Mouse (Mus musculus) C2C12 (cell line): ENCODE measurements around the gene Fbxo42. TPM values are rescaled to one million over a fixed set of nuclear protein-coding genes. Genes with fewer than 3 reads are reported as not detected.

Source experiments
- H3K27me3 ChIP-seq: one replicate; pipeline ENCODE4 v1.6.1; 2011; ENCODE audit not compliant: control insufficient read depth, insufficient read depth, insufficient read length
- H3K36me3 ChIP-seq: one replicate; pipeline ENCODE4 v1.6.1; 2011; ENCODE audit not compliant: control insufficient read depth, insufficient read depth
- H3K4me3 ChIP-seq: one replicate; pipeline ENCODE4 v1.5.1; 2011; ENCODE audit warnings: mild to moderate bottlenecking, control low read depth; ENCODE audit not compliant: poor library complexity, insufficient read depth, severe bottlenecking
- H3K79me2 ChIP-seq: one replicate; pipeline ENCODE4 v1.6.1; 2011; ENCODE audit not compliant: control insufficient read depth, insufficient read depth
- H3K79me3 ChIP-seq: one replicate; pipeline ENCODE4 v1.6.1; 2011; ENCODE audit warnings: low read depth, control low read depth
- H3ac ChIP-seq: one replicate; pipeline ENCODE3; 2011; ENCODE audit warnings: low read depth; ENCODE audit not compliant: control insufficient read depth, insufficient read length
- CEBPB ChIP-seq: IDR thresholded peaks from one replicate; pipeline ENCODE4 v1.6.1; 2011; ENCODE audit warnings: low read depth, mild to moderate bottlenecking, control low read depth, moderate library complexity
- CTCF ChIP-seq: IDR thresholded peaks from one replicate; pipeline ENCODE4 v1.5.1; 2011; ENCODE audit not compliant: control insufficient read depth, insufficient read depth, insufficient read length
- FOSL1 ChIP-seq: IDR thresholded peaks from one replicate; pipeline ENCODE4 v1.8.0; 2011; ENCODE audit warnings: mild to moderate bottlenecking, low read length; ENCODE audit not compliant: poor library complexity, insufficient read depth, severe bottlenecking
- MAX ChIP-seq: IDR thresholded peaks from one replicate; pipeline ENCODE4 v1.6.1; 2011; ENCODE audit warnings: mild to moderate bottlenecking, control low read depth
- MYOD1 ChIP-seq: IDR thresholded peaks from one replicate; pipeline ENCODE4 v1.6.1; 2011; ENCODE audit warnings: low read depth; ENCODE audit not compliant: control insufficient read depth, insufficient read length
- MYOG ChIP-seq: IDR thresholded peaks from one replicate; pipeline ENCODE4 v1.6.1; 2011; ENCODE audit not compliant: control insufficient read depth, insufficient read length; ENCODE audit errors: extremely low read depth
- USF1 ChIP-seq: IDR thresholded peaks from one replicate; pipeline ENCODE4 v1.6.1; 2011; ENCODE audit warnings: low read depth, mild to moderate bottlenecking, control low read depth, moderate library complexity
- polyA plus RNA-seq: library from polyadenylated mRNA; unstranded; fragments of >200 nt; fragmentation: generic; extraction: Trizol; gene quantifications from one replicate; pipeline ENCODE4 v1.2.1, GENCODE M21; 2012; ENCODE audit warnings: missing spikeins

Fbxo42 gene
- polyA plus RNA-seq, 1 experiment = 11.6 TPM

GRCm38 (mm10) chr4:141131531-141132061 is 16.1 kb upstream of the Fbxo42 start:
- peaks cover 100% of the 10 kb centered on the region for H3K79me2 ChIP-seq
- TF ChIP-seq FOSL1 (no peak), MYOG (no peak), CTCF (no peak), CEBPB (no peak), MAX (no peak), USF1 (no peak), MYOD1 (no peak)

GRCm38 (mm10) chr4:141132191-141132590 is 15.5 kb upstream of the Fbxo42 start:
- Histone ChIP-seq H3ac (no peak overlapping the region), H3K36me3 (peaks cover 24% of the 10 kb centered on the region), H3K4me3 (no peak overlapping the region), H3K79me3 (peaks cover 92% of the 10 kb centered on the region), H3K79me2 (peaks cover 100% of the 10 kb centered on the region), H3K27me3 (no peaks in the 10 kb centered on the region)
- TF ChIP-seq MYOD1 (no peak), CTCF (no peak), FOSL1 (no peak)

More at GRCm38 (mm10) chr4:141131531-141132061, 16.1 kb upstream of the Fbxo42 start:
- Histone ChIP-seq H3K4me3 (no peak overlapping the region), H3ac (no peak overlapping the region), H3K36me3 (peaks cover 26% of the 10 kb centered on the region), H3K27me3 (no peaks in the 10 kb centered on the region), H3K79me3 (peaks cover 92% of the 10 kb centered on the region)

- Histone ChIP-seq H3K79me2 (peaks cover 100% of the 10 kb centered on the region), H3K27me3 (no peaks in the 10 kb centered on the region), H3K36me3 (peaks cover 23% of the 10 kb centered on the region), H3ac (no peak overlapping the region), H3K4me3 (no peak overlapping the region), H3K79me3 (peaks cover 92% of the 10 kb centered on the region)
- TF ChIP-seq MYOD1 = no peak
- TF ChIP-seq FOSL1 = no peak
- no peak for TF ChIP-seq MAX
- TF ChIP-seq CEBPB = no peak
- TF ChIP-seq MYOG = no peak
- no peak for TF ChIP-seq CTCF
- no peak for TF ChIP-seq USF1
Measured at GRCm38 (mm10) chr4:141133227-141133626, 14.5 kb upstream of the Fbxo42 start.

GRCm38 (mm10) chr4:141134031-141134441 is 13.7 kb upstream of the Fbxo42 start:
- Histone ChIP-seq H3ac (no peak overlapping the region), H3K4me3 (no peak overlapping the region), H3K27me3 (no peaks in the 10 kb centered on the region), H3K36me3 (peaks cover 23% of the 10 kb centered on the region), H3K79me2 (peaks cover 100% of the 10 kb centered on the region), H3K79me3 (peaks cover 94% of the 10 kb centered on the region)
- TF ChIP-seq CEBPB (no peak), MAX (no peak), MYOG (no peak), USF1 (no peak), FOSL1 (no peak), MYOD1 (no peak), CTCF (no peak)

- Histone ChIP-seq H3K79me2 (peaks cover 95% of the 10 kb centered on the region), H3K36me3 (peaks cover 23% of the 10 kb centered on the region), H3K79me3 (peaks cover 86% of the 10 kb centered on the region), H3K27me3 (no peaks in the 10 kb centered on the region), H3ac (no peak overlapping the region), H3K4me3 (no peak overlapping the region)
- TF ChIP-seq MAX (no peak), MYOD1 (no peak), FOSL1 (no peak), CTCF (no peak), CEBPB (no peak), MYOG (no peak), USF1 (no peak)
Measured at GRCm38 (mm10) chr4:141134751-141135530, 12.8 kb upstream of the Fbxo42 start.
